Mouse (Mus musculus) adipocyte (in vitro differentiated cells): ENCODE data around the gene Olfr348.

Experiments
- DNase-seq: peaks from one replicate; pipeline ENCODE4 v3.0.0-alpha.2; 2016; ENCODE audit warnings: low spot score

Olfr348 gene

GRCm38 (mm10) chr2:36783976-36784375 is at the start of gene Olfr348:
Gene Olfr348 (plus strand): TSS chr2:36784276.
- DNase-seq = no peak

- no peak for DNase-seq
These were observed 47.9 kb upstream of the Olfr348 start for GRCm38 (mm10) chr2:36736226-36736625.

GRCm38 (mm10) chr2:36790238-36790637 is 6.2 kb downstream of the Olfr348 start, which contains the start of gene Olfr50:
Gene Olfr50 (plus strand): TSS chr2:36790538.
- no peak for DNase-seq

GRCm38 (mm10) chr2:36816932-36817331 is 32.9 kb downstream of the Olfr348 start, which contains the start of gene Olfr3:
Gene Olfr3 (minus strand): TSS chr2:36817032.
- DNase-seq = no peak
